Mouse (Mus musculus) heart, embryonic 16.5 days (tissue): Measurements from ENCODE around the gene Tead1. TPM values are rescaled to one million over a fixed set of nuclear protein-coding genes. Genes with fewer than 3 reads are reported as not detected.
A peak's percentile ranks its signal among the peaks of the same experiment; 100 is the strongest.

Experiments used
- ATAC-seq: fragments of 200-750 bp; cut with Nextera tagmentation; replicated peaks from 2 replicates; pipeline ENCODE4 v1.8.0; 2017; ENCODE audit warnings: moderate number of reproducible peaks; ENCODE audit not compliant: insufficient read depth, low FRiP score; ENCODE audit errors: extremely low read depth
- H3K27ac ChIP-seq: fragments of 300-500 bp; sonication (generic); 2 replicates; pipeline ENCODE4 v1.5.1; 2014; ENCODE audit warnings: mild to moderate bottlenecking, low read length, control low read depth, moderate library complexity
- H3K27me3 ChIP-seq: fragments of 300-500 bp; sonication (generic); 2 replicates; pipeline ENCODE4 v1.6.1; 2014; ENCODE audit warnings: low read length, mixed read lengths; ENCODE audit not compliant: control insufficient read depth, insufficient read depth
- H3K36me3 ChIP-seq: fragments of 300-500 bp; sonication (generic); 2 replicates; pipeline ENCODE4 v1.6.1; 2014; ENCODE audit not compliant: control insufficient read depth, insufficient read depth
- H3K4me1 ChIP-seq: fragments of 300-500 bp; sonication (generic); 2 replicates; pipeline ENCODE4 v1.6.1; 2014; ENCODE audit warnings: low read length, mixed read lengths; ENCODE audit not compliant: control insufficient read depth, insufficient read depth
- H3K4me2 ChIP-seq: fragments of 300-500 bp; sonication (generic); 2 replicates; pipeline ENCODE4 v1.6.1; 2014; ENCODE audit warnings: low read depth, mild to moderate bottlenecking, control low read depth, low read length
- H3K4me3 ChIP-seq: fragments of 300-500 bp; sonication (generic); 2 replicates; pipeline ENCODE4 v1.5.1; 2014; ENCODE audit warnings: mild to moderate bottlenecking, control low read depth, low read length
- H3K9ac ChIP-seq: fragments of 300-500 bp; sonication (generic); 2 replicates; pipeline ENCODE4 v1.6.1; 2014; ENCODE audit warnings: low read length, control low read depth
- H3K9me3 ChIP-seq: fragments of 300-500 bp; sonication (generic); replicated peaks from 2 replicates; pipeline ENCODE4 v1.6.1; 2016; ENCODE audit warnings: low read length; ENCODE audit not compliant: control insufficient read depth
- WGBS: fragments of 180-500 bp; shearing (Covaris S2); extraction: QIAGEN DNeasy Blood & Tissue Kit; methylation state at CpG from one replicate; pipeline ENCODE4 v1.1.7; 2014; 5-methylcytosine and 5-hydroxymethylcytosine counted together
- polyA plus RNA-seq: library from polyadenylated mRNA; unstranded; fragments of >200 nt; fragmentation: Nextera tagmentation; extraction: Ambion mirVana; gene quantifications from 2 replicates; pipeline ENCODE4 v1.2.1, GENCODE M21; 2015

The Tead1 gene
- polyA plus RNA-seq, 1 experiment from 2014 or later: 19.4 TPM

DNA sequence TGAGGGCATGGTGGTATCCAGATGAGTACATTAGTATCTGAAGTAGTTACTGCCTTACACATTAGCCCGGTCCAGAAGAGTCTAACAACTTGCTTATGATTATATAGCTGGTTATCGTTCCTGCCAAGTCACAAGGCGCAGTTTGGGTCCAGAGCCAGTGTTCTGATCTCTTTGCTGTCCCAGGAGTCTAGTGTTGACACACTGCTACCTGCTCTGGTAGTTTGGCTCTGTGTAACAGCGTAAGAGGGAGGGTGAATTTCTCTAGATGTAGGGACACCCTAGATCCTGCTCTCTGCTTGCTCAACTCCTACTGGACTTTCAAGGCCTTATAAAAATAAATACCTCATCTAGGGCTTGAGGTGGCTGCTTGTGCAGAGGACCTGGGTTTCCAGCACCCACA lies 94.5 kb downstream of the Tead1 start:
- Histone ChIP-seq H3K9me3 (no peaks in the 10 kb centered on the region), H3K4me2 (no peak overlapping the region), H3K4me1 (peaks cover 58% of the 10 kb centered on the region), H3K9ac (no peak overlapping the region), H3K4me3 (no peak overlapping the region), H3K27me3 (no peaks in the 10 kb centered on the region), H3K36me3 (no peaks in the 10 kb centered on the region), H3K27ac (no peak overlapping the region)
- WGBS: 63% methylated on average over 4 of the region's 4 CpGs
- ATAC-seq: no peak

DNA sequence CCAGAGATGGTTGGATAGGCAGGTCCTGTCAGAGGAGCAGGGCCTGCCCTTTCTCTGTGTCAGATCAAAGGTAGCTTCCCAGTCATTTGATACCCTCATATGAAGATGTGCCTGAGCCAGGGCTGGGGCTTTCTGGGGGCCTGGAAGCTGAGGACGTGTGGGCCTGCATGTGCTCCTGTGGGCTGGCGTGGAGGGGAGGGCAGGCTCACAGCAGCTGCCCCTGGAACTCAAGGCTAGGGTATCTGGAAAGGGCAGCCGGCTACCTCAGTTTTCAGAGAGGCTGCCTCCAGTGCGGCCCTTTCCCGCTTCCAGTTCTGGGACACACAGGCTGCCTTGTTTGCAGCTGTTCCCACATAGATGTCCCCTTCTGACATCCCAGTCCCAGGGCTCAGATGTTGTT lies 96.7 kb downstream of the Tead1 start:
- Histone ChIP-seq H3K9me3 (no peaks in the 10 kb centered on the region), H3K36me3 (no peaks in the 10 kb centered on the region), H3K4me1 (peaks cover 68% of the 10 kb centered on the region), H3K27me3 (no peaks in the 10 kb centered on the region), H3K4me3 (no peak overlapping the region), H3K27ac (no peak overlapping the region), H3K4me2 (no peak overlapping the region), H3K9ac (no peak overlapping the region)
- 63% methylated on average over 5 of the region's 5 CpGs for WGBS
- ATAC-seq: no peak

DNA sequence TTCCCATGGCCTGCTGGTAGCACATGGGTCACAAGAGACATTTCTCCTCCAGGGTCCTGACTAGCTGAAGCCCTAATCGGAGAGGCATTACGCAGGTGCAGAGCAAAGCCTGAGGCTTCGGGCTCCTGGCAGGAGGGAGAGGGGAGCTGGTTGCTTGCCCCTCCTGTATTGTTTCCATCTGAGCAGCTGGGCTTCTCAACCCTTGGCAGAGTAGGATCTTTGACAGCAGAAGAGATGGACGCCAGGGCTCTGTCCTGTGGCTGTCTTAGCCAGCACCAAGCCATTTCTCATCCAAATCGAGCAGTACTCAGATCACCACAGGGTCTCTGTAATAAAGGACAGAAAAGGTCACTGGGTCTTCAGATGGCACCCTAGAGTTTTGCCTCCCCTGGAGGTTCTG lies 97.6 kb downstream of the Tead1 start:
- Histone ChIP-seq H3K9me3 (no peaks in the 10 kb centered on the region), H3K27me3 (no peaks in the 10 kb centered on the region), H3K9ac (no peak overlapping the region), H3K4me3 (no peak overlapping the region), H3K4me1 (peaks cover 68% of the 10 kb centered on the region), H3K36me3 (no peaks in the 10 kb centered on the region), H3K4me2 (no peak overlapping the region), H3K27ac (no peak overlapping the region)
- WGBS: 72% methylated on average over 5 of the region's 5 CpGs
- no peak for ATAC-seq

DNA sequence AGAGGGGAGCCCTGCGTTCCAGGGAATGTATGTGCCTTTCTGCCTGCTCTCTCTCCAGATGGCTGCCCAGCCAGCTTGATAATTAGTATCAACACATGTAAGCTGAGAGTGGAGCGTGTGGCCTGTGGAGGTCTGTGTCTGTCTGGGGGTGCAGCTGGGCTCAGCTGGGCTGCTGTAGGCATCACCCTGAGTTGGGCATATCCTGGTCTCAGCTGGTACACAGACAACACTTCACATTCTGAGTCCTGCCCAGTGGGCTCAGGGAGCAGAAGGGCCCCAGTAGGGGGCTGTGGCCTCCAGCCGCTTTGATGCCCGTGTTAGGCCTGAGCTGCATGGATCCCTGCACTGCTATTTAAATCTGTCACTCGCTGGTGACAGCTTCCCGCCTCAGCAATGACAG lies 100.5 kb downstream of the Tead1 start:
- ATAC-seq: peak; percentile 59
- no peaks in the 10 kb centered on the region for H3K27me3 ChIP-seq
- H3K9me3 ChIP-seq: no peaks in the 10 kb centered on the region
- WGBS: 25% methylated on average over 6 of the region's 6 CpGs
- H3K27ac ChIP-seq: peak overlapping the region; percentile 79
- H3K9ac ChIP-seq: peak overlapping the region; percentile 36
- no peak overlapping the region for H3K4me3 ChIP-seq
- peaks cover 40% of the 10 kb centered on the region for H3K4me1 ChIP-seq
- H3K36me3 ChIP-seq: no peaks in the 10 kb centered on the region
- H3K4me2 ChIP-seq: peak overlapping the region; percentile 6; the same call in 1 of the 2 replicates

DNA sequence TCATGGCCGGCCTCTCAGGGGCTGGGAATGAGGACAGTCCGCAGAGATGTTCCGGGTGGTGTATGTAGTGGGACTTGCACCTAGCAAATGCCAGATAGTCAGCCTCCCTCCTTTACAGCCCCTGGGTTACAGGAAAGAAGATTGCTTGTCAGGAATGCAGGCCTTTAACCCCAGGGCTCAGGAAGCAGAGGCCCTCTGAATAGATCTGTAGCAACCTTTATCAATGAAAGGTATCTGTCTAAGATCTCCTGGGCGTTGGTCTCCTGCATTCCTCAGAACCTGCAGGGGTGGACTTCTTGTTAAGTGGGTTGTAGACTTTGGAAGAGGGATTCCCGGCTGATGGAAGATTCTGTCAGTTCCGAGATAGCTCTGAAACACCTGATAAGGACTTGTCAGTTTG lies 101.8 kb downstream of the Tead1 start:
- H3K27ac ChIP-seq: peak overlapping the region; percentile 9; the same call in 1 of the 2 replicates
- no peak overlapping the region for H3K4me2 ChIP-seq
- H3K27me3 ChIP-seq: no peaks in the 10 kb centered on the region
- no peak overlapping the region for H3K4me3 ChIP-seq
- H3K9me3 ChIP-seq: no peaks in the 10 kb centered on the region
- H3K36me3 ChIP-seq: no peaks in the 10 kb centered on the region
- WGBS: 45% methylated on average over 6 of the region's 6 CpGs
- H3K4me1 ChIP-seq: peaks cover 35% of the 10 kb centered on the region
- no peak for ATAC-seq
- no peak overlapping the region for H3K9ac ChIP-seq

DNA sequence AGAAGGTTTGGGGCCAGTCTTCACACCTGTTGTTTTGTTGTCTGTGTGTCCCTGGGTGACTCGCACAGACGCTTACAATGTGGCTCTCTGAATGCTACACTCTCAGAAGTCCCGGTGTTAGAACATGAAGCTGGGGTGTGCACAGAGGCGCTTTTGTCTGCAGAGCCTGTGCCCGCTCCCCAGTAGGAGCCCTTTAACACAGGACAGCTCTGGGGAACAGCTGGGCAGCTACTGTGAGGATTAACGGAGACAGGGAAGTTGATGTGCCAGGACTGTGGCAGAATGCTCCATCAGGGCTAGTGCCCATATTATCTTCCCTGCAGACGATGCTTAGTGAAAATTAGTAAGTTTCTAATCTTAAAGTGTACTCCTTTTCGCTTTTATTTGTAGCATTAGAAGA lies 102.9 kb downstream of the Tead1 start:
- Histone ChIP-seq H3K9ac (no peak overlapping the region), H3K27me3 (no peaks in the 10 kb centered on the region), H3K4me3 (no peak overlapping the region), H3K36me3 (no peaks in the 10 kb centered on the region), H3K4me2 (no peak overlapping the region), H3K9me3 (no peaks in the 10 kb centered on the region), H3K27ac (no peak overlapping the region), H3K4me1 (peaks cover 37% of the 10 kb centered on the region)
- WGBS: 82% methylated on average over 8 of the region's 8 CpGs
- no peak for ATAC-seq

DNA sequence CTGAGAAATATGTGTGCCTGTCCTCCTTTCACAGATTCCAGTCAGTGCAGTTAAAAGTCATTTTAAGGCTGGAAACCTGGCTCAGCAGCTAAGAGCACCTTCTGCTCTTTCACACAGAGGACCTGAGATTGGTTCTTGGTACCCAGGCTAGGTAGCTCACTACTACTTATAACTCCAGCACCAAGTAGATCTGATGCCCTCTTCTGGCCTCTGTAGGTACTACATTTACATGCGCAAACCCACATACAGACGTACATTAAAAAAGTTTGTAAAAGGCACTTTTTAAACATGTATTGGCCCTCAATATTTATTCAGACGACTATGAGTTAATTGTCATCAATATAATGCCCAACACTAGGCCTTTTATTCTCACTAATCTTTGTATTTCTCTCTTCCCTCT lies 105.2 kb downstream of the Tead1 start:
- Histone ChIP-seq H3K4me1 (peaks cover 53% of the 10 kb centered on the region), H3K9ac (no peak overlapping the region), H3K27me3 (no peaks in the 10 kb centered on the region), H3K4me2 (no peak overlapping the region), H3K36me3 (no peaks in the 10 kb centered on the region), H3K27ac (no peak overlapping the region), H3K9me3 (no peaks in the 10 kb centered on the region), H3K4me3 (no peak overlapping the region)
- WGBS: 89% methylated on average over 3 of the region's 3 CpGs
- ATAC-seq: no peak

DNA sequence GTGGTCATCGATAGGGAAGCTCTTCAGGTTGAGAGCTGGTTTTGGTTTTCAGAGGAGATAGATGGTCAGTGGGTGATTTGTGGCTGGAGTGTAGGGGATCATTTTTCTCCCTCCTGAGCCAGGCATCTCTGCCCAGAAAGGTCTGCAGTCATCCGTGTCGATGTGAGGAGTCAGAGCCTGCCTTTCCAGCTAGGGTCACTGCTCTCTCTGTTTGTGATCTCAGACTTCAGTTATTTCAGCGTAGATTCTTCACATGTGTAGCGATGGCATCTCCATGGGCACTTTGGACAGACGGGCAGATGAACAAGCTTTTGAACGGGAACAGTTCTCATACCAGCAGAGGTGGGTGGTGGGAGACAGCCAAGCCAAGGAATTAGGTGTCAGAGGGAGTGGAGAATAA lies 106.2 kb downstream of the Tead1 start:
- H3K36me3 ChIP-seq: no peaks in the 10 kb centered on the region
- H3K4me3 ChIP-seq: no peak overlapping the region
- H3K4me1 ChIP-seq: peaks cover 50% of the 10 kb centered on the region
- 68% methylated on average over 7 of the region's 7 CpGs for WGBS
- ATAC-seq: no peak
- no peaks in the 10 kb centered on the region for H3K27me3 ChIP-seq
- H3K27ac ChIP-seq: no peak overlapping the region
- H3K4me2 ChIP-seq: no peak overlapping the region
- no peak overlapping the region for H3K9ac ChIP-seq
- no peaks in the 10 kb centered on the region for H3K9me3 ChIP-seq

DNA sequence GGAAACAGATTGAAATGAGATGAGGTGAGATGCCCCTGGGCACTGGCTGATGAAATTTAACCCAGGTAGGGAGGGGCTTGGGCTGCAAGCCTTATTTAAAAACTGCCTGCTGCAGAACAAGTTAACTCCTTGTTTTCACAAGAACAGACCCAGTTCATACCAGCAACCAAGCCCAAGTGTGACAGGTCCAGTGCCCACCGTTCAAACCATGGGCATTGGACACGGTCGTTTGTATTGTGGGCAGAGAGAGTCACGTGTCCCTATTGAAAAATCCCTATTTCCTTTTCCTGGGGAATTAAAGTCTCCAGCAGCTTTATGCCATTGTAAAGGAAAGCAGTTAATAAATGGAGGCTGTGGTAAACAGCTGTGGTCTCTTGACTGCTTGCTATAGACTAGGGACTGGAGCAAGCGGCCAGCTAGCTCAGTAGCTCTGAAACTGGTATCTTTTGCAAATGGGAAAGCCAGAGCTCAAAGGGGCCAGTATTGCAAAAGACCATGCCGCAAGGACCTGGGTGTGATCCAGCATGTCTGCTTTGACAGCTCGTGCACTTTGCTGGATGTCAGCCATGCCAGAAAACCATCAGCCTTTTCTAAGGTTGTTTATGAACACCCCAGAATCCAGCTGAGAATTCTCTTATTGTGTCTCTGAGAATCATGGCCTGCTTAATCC lies 107.6 kb downstream of the Tead1 start:
- peaks cover 48% of the 10 kb centered on the region for H3K4me1 ChIP-seq
- ATAC-seq: no peak
- H3K27me3 ChIP-seq: no peaks in the 10 kb centered on the region
- 41% methylated on average over 7 of the region's 7 CpGs for WGBS
- H3K36me3 ChIP-seq: no peaks in the 10 kb centered on the region
- peak overlapping the region; percentile 34; the same call in 1 of the 2 replicates for H3K9ac ChIP-seq
- peak overlapping the region; percentile 17 for H3K27ac ChIP-seq
- H3K4me2 ChIP-seq: no peak overlapping the region
- H3K4me3 ChIP-seq: no peak overlapping the region
- no peaks in the 10 kb centered on the region for H3K9me3 ChIP-seq
